Mouse (Mus musculus) embryo, embryonic 10.5 days (tissue): Measurements from ENCODE around the gene Epb41l1.

Source experiments
- DNase-seq: peaks from one replicate; pipeline ENCODE4 v3.0.0-alpha.2; 2015; ENCODE audit warnings: low spot score

The Epb41l1 gene

DNA sequence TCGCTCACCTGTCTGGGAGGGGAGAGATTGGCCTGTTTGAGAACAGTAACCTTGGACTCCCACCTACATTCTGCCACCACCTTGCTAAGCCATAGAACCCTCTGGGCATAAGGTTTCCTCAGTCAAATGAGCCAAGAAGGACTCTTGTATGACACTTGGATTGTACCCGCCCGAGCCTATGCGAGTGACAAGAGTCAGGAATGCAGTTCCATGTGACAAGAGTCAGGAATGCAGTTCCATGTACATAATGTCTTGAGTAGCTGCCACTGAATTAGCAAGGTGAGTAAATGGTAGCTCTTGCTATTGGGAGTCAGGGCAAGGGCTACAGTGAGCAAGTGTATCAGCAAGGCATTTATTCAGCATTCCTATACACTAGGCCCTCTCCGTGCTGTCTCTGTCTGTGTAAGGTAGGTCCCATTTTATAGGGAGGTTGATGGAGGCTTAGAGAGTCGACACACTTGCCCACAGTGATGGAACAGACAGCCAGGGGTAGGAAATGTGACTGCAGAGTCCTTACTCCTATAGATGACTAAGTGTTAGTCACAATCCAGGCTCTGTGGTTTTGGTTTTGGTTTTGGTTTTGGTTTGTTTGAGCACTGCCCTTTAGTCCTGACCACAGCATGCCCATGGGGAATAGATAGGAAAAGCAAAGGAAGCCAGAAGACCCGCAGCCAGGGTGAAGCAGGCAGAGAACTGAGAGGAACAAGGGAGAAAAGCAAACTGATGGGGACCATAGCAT lies 118.3 kb downstream of the Epb41l1 start:
- no peak for DNase-seq

DNA sequence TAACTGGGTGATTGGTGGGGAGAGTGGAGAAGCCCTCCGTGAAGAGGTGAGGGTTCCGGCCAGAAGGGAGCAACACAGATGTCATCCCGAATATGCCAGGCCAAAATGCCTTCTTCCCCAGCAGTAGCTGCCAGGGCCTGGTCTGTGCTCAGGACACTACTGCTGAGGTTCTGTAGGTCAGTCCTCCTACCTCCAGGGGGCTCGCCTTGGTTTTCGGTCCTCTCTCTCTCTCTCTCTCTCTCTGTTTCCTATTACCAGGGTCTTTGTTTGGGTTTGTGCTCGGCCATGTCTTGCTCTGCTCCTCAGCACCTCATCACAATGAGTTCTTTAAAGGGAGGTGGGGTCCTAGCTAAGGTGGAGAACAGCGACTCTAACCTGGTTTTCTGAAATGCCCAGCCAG lies 120.3 kb downstream of the Epb41l1 start:
- no peak for DNase-seq

DNA sequence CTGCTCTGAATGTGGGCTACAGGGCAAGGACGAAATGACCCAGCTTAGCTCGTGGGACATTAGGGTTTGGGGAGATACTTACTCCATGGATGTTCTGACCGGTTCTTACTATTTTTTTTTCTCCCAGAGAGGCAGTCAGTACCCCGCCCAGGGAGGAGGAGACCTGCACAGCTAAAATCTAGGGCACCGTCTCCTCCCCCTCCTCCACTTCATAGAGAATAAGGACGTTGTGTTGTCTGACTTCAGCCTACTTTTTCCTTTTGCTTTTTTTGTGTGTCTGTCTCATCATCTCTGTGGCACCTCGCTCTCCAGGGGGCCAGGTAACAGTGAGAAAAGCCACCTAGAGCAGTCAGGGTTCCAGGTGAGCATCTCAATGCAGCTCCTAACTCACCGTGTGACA lies 121.7 kb downstream of the Epb41l1 start:
- no peak for DNase-seq

DNA sequence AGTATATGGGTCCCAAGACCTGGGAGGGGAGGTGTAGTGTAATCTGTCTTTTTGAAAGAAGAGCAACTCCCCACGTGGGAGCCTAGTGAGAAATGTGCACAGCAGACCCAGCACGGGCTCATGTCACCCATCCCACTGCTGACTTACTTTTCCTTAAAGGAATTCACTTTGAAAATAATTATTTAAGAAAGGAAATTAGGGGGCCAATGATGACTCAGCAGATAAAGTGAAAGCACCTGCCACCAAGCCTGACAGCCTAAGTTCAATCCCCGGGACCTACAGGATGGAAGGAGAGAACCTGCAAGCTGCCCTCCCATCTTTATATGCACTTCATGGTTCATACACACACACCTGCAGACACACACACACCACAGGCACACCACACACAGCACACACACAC lies 123.1 kb downstream of the Epb41l1 start:
- DNase-seq = no peak

DNA sequence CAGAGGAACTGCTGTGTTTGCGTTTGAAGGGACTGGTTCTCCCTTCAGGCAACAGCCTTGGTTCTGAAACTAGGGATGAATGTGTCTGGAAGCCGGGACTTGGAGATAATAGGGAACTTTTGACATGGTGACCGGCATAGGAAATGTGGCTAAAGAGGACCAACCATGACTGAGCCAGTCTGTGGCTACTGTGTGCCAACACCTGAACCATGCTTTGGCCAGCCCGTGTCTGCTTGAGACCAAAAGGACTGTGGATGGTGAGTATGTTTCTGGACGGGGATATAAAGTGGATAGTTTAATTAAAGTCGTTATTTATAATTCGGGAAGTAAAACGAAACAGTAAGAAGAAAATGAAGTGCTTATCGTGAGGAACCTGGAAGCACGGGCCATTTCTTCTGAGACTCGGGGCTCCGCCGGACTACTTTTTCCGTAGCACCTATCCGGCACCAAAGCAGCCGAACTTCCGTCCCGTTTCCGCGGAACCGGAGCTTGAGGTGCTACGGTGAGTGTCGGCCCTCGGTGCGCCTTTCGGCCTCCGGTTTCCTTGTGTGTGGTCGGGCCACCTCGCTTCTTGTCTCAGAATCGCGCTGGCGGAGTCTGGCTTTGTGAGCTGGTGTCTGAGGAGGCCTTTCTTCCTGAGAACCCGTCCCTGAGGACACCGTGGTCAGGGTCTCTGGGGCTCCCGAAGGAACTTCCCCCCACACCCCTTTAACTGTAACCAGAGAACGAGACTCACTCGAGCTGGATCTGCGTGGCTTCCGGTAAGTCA lies 126.6 kb downstream of the Epb41l1 start, which contains the start of gene Aar2:
Gene Aar2, plus strand, starts transcription at position 462 of the 769 bp plus-strand sequence.
- DNase-seq = peak; percentile 87

DNA sequence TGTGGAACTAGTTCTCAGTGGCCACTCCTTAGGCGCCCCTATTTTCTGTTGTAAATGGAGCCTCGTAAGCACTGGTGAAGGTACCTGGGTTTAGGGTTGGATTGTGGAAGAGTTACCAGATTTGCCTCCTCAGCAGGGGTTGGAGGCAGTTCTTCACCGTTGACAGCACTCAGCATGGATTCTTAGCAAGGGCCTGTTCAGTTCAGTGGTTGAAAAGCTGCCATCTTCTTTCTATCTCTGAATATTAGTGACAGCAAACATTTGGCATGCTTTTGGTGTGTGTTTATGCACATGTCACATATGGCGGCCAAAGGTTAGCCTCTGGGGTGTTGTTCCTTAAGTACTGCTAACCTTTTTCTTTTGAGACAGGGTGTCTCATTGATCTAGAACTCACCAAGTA lies 131.7 kb downstream of the Epb41l1 start:
- no peak for DNase-seq

DNA sequence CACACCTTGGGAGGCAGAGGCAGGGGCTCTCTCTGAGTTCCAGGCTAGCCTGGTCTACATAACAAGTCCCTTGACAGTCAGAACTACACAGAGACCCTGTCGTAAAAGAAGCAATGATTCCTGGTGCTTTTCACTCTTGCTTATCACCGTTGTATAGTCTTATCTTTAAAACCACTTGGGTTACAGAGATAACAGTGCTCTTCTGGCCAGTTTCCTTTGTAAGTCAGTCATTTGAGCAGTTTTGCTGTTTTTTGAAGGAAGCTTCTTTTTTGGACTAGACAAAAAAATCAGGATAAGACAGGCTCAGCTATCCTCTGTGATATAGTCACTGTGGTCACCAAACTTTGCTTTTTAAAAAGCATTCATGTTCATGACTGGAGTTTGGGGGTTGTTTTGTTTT lies 141.1 kb downstream of the Epb41l1 start:
- DNase-seq = no peak

DNA sequence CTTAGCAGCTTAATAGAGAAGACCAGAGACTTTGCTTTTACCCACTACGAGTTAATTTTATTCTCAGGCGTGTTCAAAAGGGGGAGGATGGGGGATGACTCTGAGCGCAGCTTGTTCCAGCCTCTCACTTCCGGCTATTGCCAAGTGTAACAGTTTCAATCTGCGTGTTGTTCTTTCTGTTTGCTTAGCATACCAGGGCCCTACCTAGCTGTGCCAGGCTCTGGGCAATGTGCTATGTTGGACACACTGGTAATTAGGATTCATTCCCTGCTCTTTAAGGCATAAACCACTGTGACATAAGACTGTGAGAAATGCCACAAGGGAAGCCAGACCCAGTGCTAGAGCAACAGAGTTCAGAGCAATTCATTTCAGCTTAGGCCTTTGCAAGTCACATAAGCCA lies 142.8 kb downstream of the Epb41l1 start:
- no peak for DNase-seq

DNA sequence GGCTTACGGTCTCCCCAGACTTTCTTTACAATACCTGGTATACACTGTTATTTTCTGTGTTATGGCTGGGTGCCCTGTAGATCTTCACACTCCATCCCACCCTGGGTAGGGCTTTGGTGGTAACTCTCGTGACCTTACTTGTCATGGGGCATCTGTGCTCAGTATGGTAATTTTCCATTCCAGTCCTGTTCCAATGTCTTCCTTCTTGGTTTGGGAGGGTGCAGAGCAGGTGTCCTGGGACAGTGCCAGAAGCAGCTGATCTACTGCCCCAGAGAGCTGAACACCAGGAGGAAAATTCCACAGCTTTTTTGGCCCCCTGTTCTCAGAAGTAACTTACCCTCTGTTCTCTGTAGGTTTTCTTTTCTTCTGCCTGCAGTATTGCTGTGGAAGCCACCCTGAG lies 145.8 kb downstream of the Epb41l1 start:
- DNase-seq = no peak

DNA sequence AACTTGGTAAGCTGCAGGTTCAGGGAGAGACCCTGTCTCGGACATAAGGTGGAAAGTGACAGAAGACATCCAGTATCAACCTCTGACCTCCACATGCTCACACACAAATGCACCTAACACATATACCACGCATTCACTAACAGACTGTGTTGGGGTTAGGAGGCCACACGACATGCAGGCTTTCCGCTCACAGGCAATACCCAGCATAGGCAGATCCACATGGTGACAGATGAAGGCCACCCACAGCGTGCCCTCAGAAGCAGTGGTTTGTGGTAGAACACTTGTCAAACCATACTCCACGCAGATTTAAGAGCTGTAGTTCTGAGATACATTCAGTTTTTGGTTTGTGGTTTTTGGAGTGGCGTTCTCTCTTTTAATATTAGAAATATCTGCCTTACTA lies 147.9 kb downstream of the Epb41l1 start:
- no peak for DNase-seq

DNA sequence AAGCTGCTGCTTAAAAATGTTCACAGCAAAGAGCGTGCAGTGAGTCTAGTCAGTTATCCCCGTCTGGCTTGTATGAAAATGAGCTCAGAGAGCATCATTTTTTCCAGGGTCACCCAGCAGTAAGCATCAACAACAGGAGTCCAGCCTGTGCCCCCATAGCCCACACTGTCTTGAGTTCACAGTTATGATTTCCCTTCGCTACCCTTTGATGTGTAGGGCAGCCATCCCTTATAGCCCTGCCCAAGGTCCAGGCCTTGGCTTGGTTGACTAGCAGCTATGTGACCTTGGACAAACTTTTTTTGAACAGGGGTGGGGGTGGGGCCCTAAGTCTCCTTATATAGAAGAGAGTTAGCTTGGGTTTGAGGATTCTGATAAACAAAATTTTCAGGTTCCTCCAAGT lies 148.6 kb downstream of the Epb41l1 start:
- no peak for DNase-seq

DNA sequence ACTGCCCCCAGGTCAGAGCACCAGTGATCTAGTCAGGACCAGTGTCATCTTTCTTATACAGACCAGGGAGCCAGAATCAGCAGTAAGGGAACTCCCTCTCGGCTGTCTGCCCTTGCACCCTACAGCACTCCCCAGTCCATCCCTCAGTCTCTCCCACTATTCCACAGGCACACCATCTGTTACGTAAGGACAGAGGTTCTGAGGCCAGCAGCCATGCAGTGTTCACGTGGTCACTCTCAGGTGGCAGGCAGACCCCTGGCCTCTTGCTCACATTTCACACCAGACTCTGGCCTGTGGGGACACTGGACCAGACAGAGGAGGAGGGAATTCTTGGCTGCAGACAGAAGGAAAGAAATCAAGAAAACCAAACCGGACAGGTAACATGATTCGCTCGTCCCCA lies 150.8 kb downstream of the Epb41l1 start:
- DNase-seq = no peak

DNA sequence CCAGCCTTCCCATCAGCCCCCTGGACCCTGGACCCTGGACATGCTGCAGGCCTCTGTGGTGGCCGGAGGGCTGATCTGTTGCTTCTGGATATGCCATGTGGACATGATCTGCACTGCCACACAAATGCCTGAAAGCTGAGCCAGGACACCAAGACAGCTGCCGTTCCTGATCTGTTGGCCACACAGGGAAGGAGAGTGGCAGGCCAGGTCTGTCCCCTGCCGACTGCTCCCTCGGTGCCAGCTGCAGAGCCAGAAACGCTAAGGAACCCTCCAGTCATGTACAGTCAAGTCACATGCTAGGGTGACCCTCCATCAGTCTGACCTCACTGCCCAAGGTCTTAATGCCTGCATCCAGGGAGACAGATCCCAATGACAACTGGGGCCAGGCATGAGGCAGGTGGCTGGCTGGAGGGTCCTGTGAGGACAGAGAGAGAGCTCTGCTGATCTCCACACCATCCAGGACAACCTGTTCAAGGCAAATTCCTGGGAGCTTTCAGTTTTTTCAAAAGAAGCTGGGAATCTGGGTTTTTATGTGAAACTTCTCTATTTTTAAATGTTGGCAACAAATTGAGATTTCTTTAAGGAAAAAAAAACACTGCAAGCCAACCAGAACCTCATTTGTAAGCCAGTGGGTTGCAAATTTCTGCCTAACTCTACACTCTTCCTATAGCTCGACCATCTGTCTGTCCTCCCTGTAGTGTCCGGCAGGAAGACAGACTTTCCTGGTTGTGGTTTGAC lies 156.3 kb downstream of the Epb41l1 start:
- no peak for DNase-seq

DNA sequence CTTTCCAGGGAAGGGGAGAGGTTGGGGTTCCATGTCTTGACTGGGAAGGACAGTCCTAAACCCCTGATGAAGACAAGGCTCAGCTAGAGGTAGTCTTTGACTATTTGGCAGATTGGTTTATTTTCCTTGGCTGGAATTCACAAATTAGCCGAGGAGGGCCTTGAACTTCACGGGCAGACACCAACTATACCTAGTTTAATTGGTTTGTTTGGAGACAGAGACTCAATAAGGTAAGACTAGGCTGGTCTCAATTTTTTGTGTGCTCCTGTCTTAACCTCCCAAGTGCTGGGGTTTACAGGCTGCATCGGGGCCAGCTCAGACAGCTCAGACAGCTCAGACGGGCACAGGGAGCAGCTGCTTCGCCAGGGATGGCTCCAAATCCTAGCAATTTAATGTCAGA lies 159.8 kb downstream of the Epb41l1 start:
- DNase-seq = no peak

DNA sequence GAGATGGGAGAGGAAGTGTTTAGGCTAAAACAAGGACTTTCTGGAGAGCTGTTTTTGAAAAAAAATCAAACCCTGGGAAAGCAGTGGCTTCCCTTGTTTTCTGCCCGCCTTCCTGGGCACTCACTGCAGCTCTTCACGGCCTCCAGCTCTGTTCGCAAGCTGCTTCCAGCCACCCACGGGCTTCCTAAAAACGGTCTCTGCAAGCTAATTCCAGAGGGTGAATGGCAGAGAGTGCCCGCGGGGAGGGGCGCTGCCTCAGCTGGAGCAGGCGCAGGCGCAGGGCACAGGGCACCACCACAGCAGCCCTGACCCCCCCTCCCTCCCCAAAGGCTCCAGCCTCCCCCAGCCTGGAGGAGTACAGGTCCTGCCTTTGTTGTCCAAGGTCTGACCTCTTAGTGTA lies 160.5 kb downstream of the Epb41l1 start:
- no peak for DNase-seq

DNA sequence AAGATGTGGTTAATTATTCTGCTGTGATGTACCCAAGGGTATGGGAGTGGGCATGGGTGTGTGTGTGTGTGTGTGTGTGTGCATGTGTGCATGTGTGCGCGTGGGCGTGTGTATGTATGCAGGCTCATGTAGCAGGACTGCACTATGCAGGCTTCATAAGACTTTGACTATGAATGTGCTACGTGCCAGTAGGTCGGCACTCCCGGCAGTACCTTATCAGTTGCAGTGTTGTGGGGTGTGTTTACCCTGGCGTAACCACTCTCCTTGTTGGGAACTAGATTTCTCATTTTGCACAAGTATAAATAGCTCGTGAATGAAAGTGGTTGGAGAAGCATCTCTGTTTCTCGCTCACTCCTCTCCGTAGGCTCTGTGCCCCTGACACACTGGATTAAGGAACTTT lies 162.2 kb downstream of the Epb41l1 start:
- no peak for DNase-seq

DNA sequence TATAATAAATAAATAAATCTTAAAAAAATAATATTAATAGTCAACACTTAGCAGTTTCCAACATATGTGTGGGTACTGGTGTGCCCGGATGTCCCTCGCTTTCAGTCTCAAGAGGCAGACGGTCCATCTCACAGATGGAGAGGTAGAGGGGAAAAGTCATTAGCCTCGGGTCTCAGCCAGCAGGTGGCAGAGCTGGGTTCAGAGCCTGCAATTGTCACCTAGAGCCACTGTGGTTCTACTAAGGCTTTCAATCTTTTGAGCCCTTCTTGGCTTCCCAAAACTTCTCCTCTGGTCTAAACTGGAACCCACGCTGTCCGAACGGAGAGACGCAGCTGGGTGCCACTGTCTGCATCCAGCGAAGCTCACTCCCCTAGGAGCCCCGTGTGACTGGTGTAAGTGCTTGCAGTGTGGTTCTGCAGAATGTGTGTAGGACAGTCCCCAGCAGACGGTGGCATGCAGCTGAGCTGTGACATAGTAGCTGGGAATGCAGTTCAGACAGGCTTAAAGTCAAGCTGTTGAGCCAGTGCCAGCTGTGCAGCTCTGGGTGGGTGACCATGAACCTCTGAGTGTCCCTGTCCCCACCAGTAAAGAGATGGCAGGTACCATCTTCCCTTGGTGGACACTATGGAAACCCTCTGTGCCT lies 163.6 kb downstream of the Epb41l1 start:
- peak; percentile 37 for DNase-seq

DNA sequence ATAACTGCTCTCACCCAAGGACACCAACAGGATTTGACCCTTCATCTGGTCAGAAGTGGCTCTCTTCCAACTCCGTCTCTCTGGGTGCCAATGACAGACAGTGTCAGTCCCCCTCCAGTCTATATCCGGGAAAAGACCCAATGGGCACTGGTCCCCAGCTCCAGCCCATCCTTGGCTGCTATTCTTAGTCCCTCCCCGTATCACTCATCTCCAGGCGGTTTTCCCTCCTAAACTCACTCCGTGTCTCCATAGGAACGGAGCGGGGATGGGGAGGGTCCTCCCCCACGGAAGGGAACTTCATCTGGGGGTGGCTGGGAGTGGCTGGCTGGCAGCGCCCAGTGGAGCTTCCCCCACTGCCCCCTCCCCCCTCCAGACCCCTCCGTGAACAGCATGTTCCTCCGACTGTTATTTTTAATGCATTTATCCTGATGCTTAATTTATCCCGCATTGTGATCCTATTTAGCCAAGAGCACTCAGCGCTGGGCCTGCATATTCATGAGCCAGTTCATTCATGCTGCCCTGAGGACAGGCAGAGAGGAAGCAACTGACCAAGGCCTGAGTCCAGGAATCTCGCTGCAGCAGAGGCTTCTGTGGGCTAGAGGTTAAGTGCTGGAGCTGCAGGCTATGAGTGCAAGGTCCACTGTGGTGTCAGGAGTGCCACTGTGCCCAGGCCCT lies 164.2 kb downstream of the Epb41l1 start:
- DNase-seq = peak; percentile 23

DNA sequence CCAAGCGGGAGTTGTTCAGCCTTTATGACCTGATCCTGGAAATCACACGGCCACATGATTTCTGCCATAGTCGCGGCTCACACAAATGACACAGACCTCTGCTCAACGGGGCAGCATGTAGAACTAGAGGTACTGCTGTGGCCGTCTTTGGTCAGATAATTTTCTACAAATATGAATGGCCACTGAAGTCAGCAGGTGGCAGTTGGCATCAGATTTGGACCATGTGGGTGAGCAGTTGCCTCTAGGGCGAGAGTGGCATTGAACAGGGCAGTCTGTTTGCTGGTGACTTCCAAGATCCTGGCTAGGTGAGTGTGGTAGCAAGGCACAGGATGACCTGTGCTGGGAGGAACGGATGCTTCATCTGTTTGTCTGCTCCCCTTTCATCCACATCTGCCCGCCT lies 168.8 kb downstream of the Epb41l1 start:
- DNase-seq = no peak
